Mouse (Mus musculus): ENCODE results near the gene Il18rap. TPM values are rescaled to one million over a fixed set of nuclear protein-coding genes. Genes with fewer than 3 reads are reported as not detected.

The Il18rap gene
- polyA plus RNA-seq, 1 experiment from 2014 or later: 1.6 TPM

- no peaks in the 10 kb centered on the region for H3K36me3 ChIP-seq (replicated peaks)
- 60% methylated on average over 4 of the region's 4 CpGs for WGBS (ENCODE audit: insufficient replicate concordance)
- no peak for ATAC-seq (ENCODE audit: insufficient read depth)
- no peak overlapping the region for H3K4me2 ChIP-seq
- H3K4me1 ChIP-seq (replicated peaks): no peaks in the 10 kb centered on the region
- no peaks in the 10 kb centered on the region for H3K9me3 ChIP-seq (replicated peaks)
- H3K27ac ChIP-seq (replicated peaks): no peak overlapping the region
- H3K27me3 ChIP-seq: no peaks in the 10 kb centered on the region
- no peak overlapping the region for H3K4me3 ChIP-seq (replicated peaks)
- H3K9ac ChIP-seq: no peak overlapping the region
Observed at GRCm38 (mm10) chr1:40494594-40494993, 20.6 kb upstream of the Il18rap start.

- no peak overlapping the region for H3K4me2 ChIP-seq
- H3K4me3 ChIP-seq (replicated peaks): no peak overlapping the region
- no peaks in the 10 kb centered on the region for H3K4me1 ChIP-seq (replicated peaks)
- no peak overlapping the region for H3K27ac ChIP-seq (replicated peaks)
- WGBS (ENCODE audit: insufficient replicate concordance): 78% methylated on average over 1 of the region's 1 CpGs
- H3K9me3 ChIP-seq (replicated peaks): no peaks in the 10 kb centered on the region
- H3K27me3 ChIP-seq: no peaks in the 10 kb centered on the region
- H3K9ac ChIP-seq: no peak overlapping the region
- no peak for ATAC-seq (ENCODE audit: insufficient read depth)
- no peaks in the 10 kb centered on the region for H3K36me3 ChIP-seq (replicated peaks)
Observed at GRCm38 (mm10) chr1:40499708-40500107, 15.5 kb upstream of the Il18rap start.

- Histone ChIP-seq H3K27me3 (no peaks in the 10 kb centered on the region), H3K9ac (no peak overlapping the region), H3K36me3 (replicated peaks) (no peaks in the 10 kb centered on the region), H3K4me1 (replicated peaks) (no peaks in the 10 kb centered on the region), H3K9me3 (replicated peaks) (no peaks in the 10 kb centered on the region), H3K27ac (replicated peaks) (no peak overlapping the region; the same call in 1 of the 2 replicates), H3K4me2 (no peak overlapping the region), H3K4me3 (replicated peaks) (no peak overlapping the region)
- ATAC-seq (ENCODE audit: insufficient read depth): no peak
- 12% methylated on average over 4 of the region's 4 CpGs for WGBS (ENCODE audit: insufficient replicate concordance)
Observed at GRCm38 (mm10) chr1:40501126-40501525, 14.0 kb upstream of the Il18rap start.

DNA sequence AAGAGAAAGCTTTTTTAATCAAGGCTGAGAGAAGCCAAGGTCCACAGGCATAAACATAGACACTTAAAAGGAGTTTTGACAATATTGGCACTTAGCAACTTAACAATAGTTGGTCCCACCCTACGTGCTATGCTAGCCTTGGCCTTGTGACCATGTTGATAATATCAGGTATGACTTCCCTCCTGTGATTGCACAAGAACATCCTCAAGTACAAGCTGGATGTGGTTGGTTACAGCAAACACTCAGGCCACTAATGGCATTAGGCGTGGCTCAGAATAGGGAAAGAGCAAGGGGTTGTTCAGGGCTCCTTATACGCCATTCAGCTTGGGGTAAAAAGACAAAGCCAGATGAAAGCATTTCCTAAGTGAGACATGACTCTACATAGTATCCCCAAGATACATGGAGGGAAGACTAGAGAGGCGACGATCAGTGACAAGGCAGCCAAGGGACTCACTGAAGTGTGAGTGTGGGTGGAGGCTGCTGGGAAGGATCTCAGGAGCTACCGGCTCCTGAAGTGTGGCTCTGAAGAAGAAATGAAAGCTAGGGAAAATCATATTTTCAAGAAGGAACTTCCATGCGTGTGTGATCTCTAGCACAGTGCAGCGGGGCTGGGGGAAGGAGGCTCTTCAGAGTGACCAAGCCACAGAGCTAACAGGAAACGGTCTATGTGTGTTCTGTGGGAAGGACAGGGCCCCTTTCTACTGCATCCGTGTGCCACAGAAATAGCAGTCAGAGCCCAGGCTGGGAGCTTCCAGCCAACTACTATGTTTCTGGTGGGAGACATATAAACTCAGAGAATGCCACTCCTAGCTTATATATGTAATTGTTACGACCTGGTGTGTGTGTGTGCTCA, 13.4 kb upstream of the Il18rap start:
- ATAC-seq (ENCODE audit: insufficient read depth): peak; percentile 12; the same call in 1 of the 2 replicates
- WGBS (ENCODE audit: insufficient replicate concordance): 26% methylated on average over 11 of the region's 11 CpGs
- no peaks in the 10 kb centered on the region for H3K27me3 ChIP-seq
- H3K36me3 ChIP-seq (replicated peaks): no peaks in the 10 kb centered on the region
- H3K4me2 ChIP-seq: peak overlapping the region; percentile 23; the same call in 1 of the 2 replicates
- no peak overlapping the region for H3K4me3 ChIP-seq (replicated peaks)
- H3K9me3 ChIP-seq (replicated peaks): no peaks in the 10 kb centered on the region
- H3K4me1 ChIP-seq (replicated peaks): no peaks in the 10 kb centered on the region
- no peak overlapping the region for H3K9ac ChIP-seq
- peak overlapping the region; percentile 53 for H3K27ac ChIP-seq (replicated peaks)

DNA sequence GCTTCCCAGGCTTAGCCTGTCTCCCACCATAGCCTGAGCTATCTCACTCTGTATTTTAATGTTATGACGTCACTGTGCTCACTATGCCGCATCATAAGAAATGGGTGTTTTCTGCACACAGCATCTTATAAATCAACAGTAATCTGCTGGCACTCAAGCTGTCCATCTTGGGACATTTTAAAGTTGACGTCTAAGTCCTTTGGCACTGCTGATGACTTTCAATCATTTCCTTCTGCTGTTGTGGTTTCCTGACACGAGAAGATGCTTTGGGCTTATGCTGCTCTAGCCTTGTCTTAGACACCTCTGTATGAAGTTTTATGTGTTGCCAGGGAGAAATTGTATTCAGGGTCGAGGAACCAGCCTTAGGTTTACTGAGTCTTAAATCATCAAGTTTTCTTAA, 10.6 kb upstream of the Il18rap start:
- ATAC-seq (ENCODE audit: insufficient read depth): no peak
- no peak overlapping the region for H3K4me2 ChIP-seq
- H3K4me3 ChIP-seq (replicated peaks): no peak overlapping the region
- no peaks in the 10 kb centered on the region for H3K36me3 ChIP-seq (replicated peaks)
- no peaks in the 10 kb centered on the region for H3K9me3 ChIP-seq (replicated peaks)
- WGBS (ENCODE audit: insufficient replicate concordance): 21% methylated on average over 5 of the region's 5 CpGs
- no peaks in the 10 kb centered on the region for H3K4me1 ChIP-seq (replicated peaks)
- H3K27me3 ChIP-seq: no peaks in the 10 kb centered on the region
- H3K27ac ChIP-seq (replicated peaks): no peak overlapping the region
- no peak overlapping the region for H3K9ac ChIP-seq

GRCm38 (mm10) chr1:40516364-40516763, 1.2 kb downstream of the Il18rap start:
- ATAC-seq (ENCODE audit: insufficient read depth): no peak
- Histone ChIP-seq H3K36me3 (replicated peaks) (no peaks in the 10 kb centered on the region), H3K27me3 (no peaks in the 10 kb centered on the region), H3K9ac (no peak overlapping the region), H3K4me3 (replicated peaks) (no peak overlapping the region; the same call in 1 of the 2 replicates), H3K4me1 (replicated peaks) (no peaks in the 10 kb centered on the region), H3K9me3 (replicated peaks) (no peaks in the 10 kb centered on the region), H3K4me2 (no peak overlapping the region), H3K27ac (replicated peaks) (no peak overlapping the region)
- WGBS (ENCODE audit: insufficient replicate concordance): 60% methylated on average over 6 of the region's 6 CpGs

- Histone ChIP-seq H3K36me3 (replicated peaks) (no peaks in the 10 kb centered on the region), H3K4me3 (replicated peaks) (no peak overlapping the region), H3K9ac (no peak overlapping the region), H3K27me3 (no peaks in the 10 kb centered on the region), H3K9me3 (replicated peaks) (no peaks in the 10 kb centered on the region), H3K27ac (replicated peaks) (no peak overlapping the region), H3K4me1 (replicated peaks) (no peaks in the 10 kb centered on the region), H3K4me2 (no peak overlapping the region)
- ATAC-seq (ENCODE audit: insufficient read depth): no peak
- 70% methylated on average over 7 of the region's 7 CpGs for WGBS (ENCODE audit: insufficient replicate concordance)
Observed at GRCm38 (mm10) chr1:40522918-40523317, 7.8 kb downstream of the Il18rap start.

DNA sequence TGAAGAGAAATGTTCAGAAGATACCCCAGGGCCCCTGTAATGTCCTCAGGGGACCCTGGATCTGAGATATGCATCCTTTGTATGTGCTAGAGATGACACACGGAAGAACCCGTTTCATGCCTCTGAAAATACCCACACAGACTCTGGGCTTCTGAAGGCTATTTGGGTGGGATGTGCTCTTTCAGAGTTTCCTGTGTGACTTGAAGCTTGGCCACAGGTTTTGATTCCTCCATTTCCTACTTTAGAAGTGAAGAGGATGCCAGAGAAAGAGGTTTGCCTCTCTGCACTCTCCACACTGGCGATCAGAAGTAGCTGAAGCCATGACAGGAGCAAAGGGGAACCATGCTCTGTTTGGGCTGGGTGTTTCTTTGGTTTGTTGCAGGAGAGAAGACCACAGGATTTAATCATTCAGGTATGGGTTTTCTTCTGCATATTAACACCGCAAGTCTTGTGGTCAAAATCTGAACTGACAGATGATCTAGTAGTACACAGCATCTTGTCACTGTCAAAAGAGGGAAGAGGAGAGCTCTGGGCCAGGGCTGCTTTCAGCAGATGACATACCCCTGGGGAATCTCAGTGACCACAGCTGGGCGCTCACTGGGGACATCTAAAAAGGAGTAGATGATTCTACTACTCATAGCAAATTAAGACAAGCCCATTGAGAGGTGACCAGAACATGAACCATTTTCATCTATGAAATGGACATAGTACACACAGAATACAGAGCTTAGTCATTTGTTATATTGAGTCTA, 9.0 kb downstream of the Il18rap start:
- no peaks in the 10 kb centered on the region for H3K4me1 ChIP-seq (replicated peaks)
- no peak overlapping the region for H3K9ac ChIP-seq
- no peak overlapping the region for H3K4me2 ChIP-seq
- WGBS (ENCODE audit: insufficient replicate concordance): 52% methylated on average over 5 of the region's 5 CpGs
- H3K4me3 ChIP-seq (replicated peaks): no peak overlapping the region
- no peaks in the 10 kb centered on the region for H3K27me3 ChIP-seq
- ATAC-seq (ENCODE audit: insufficient read depth): no peak
- no peaks in the 10 kb centered on the region for H3K36me3 ChIP-seq (replicated peaks)
- H3K27ac ChIP-seq (replicated peaks): no peak overlapping the region
- no peaks in the 10 kb centered on the region for H3K9me3 ChIP-seq (replicated peaks)

- H3K36me3 ChIP-seq (replicated peaks): no peaks in the 10 kb centered on the region
- no peak overlapping the region for H3K4me2 ChIP-seq
- 64% methylated on average over 5 of the region's 5 CpGs for WGBS (ENCODE audit: insufficient replicate concordance)
- no peaks in the 10 kb centered on the region for H3K4me1 ChIP-seq (replicated peaks)
- H3K9ac ChIP-seq: no peak overlapping the region
- no peak overlapping the region for H3K4me3 ChIP-seq (replicated peaks)
- no peak for ATAC-seq (ENCODE audit: insufficient read depth)
- no peaks in the 10 kb centered on the region for H3K9me3 ChIP-seq (replicated peaks)
- H3K27me3 ChIP-seq: no peaks in the 10 kb centered on the region
- no peak overlapping the region for H3K27ac ChIP-seq (replicated peaks)
Observed at GRCm38 (mm10) chr1:40529287-40529686, 14.1 kb downstream of the Il18rap start.

GRCm38 (mm10) chr1:40537577-40537976, 22.4 kb downstream of the Il18rap start:
- 67% methylated on average over 5 of the region's 5 CpGs for WGBS (ENCODE audit: insufficient replicate concordance)
- Histone ChIP-seq H3K27me3 (no peaks in the 10 kb centered on the region), H3K36me3 (replicated peaks) (no peaks in the 10 kb centered on the region), H3K9me3 (replicated peaks) (no peaks in the 10 kb centered on the region), H3K4me1 (replicated peaks) (no peaks in the 10 kb centered on the region), H3K9ac (no peak overlapping the region), H3K4me3 (replicated peaks) (no peak overlapping the region), H3K27ac (replicated peaks) (no peak overlapping the region), H3K4me2 (no peak overlapping the region)
- no peak for ATAC-seq (ENCODE audit: insufficient read depth)

DNA sequence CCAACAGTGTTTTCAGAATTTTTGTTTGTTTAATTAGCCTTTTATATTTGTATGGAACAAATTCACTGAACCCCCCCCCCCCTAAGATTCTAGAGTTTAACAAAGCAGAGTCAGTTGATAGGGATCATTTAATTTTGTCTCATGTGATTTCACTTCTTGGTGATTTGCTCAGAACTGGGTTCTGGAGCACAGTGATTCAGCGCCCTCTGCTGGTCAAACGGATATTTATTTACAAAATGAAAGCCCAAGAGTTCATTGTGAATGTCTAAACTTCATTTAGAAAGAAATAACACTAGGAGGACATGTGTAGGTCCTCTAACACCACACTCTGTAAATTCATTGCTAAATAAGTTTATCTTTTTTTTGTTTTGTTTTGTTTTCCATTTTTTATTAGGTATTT, 29.5 kb downstream of the Il18rap start:
- Histone ChIP-seq H3K36me3 (replicated peaks) (no peaks in the 10 kb centered on the region), H3K4me2 (no peak overlapping the region), H3K9ac (no peak overlapping the region), H3K9me3 (replicated peaks) (no peaks in the 10 kb centered on the region), H3K4me3 (replicated peaks) (no peak overlapping the region), H3K27ac (replicated peaks) (no peak overlapping the region), H3K4me1 (replicated peaks) (no peaks in the 10 kb centered on the region), H3K27me3 (no peaks in the 10 kb centered on the region)
- no peak for ATAC-seq (ENCODE audit: insufficient read depth)
- 0% methylated on average over 2 of the region's 2 CpGs for WGBS (ENCODE audit: insufficient replicate concordance)
